Mouse (Mus musculus) stomach, embryonic 16.5 days (tissue): ENCODE measurements around the gene Kera. TPM values are rescaled to one million over a fixed set of nuclear protein-coding genes. Genes with fewer than 3 reads are reported as not detected.

Source experiments
- ATAC-seq: fragments of 200-750 bp; cut with Nextera tagmentation; 2 replicates; pipeline ENCODE4 v1.8.0; 2017; ENCODE audit warnings: moderate number of reproducible peaks, moderate TSS enrichment; ENCODE audit not compliant: insufficient read depth, low FRiP score
- H3K27ac ChIP-seq: fragments of 300-500 bp; sonication (generic); 2 replicates; pipeline ENCODE4 v1.5.1; 2014; ENCODE audit warnings: low read length
- H3K27me3 ChIP-seq: fragments of 300-500 bp; sonication (generic); 2 replicates; pipeline ENCODE4 v1.6.1; 2014; ENCODE audit warnings: low read length, control low read depth, mixed read lengths; ENCODE audit not compliant: control insufficient read depth, insufficient read depth
- H3K36me3 ChIP-seq: fragments of 300-500 bp; sonication (generic); 2 replicates; pipeline ENCODE4 v1.6.1; 2014; ENCODE audit warnings: low read length; ENCODE audit not compliant: control insufficient read depth, insufficient read depth
- H3K4me1 ChIP-seq: fragments of 300-500 bp; sonication (generic); 2 replicates; pipeline ENCODE4 v1.6.1; 2014; ENCODE audit warnings: low read length, control low read depth, mixed read lengths; ENCODE audit not compliant: control insufficient read depth, insufficient read depth
- H3K4me2 ChIP-seq: fragments of 300-500 bp; sonication (generic); 2 replicates; pipeline ENCODE4 v1.6.1; 2014; ENCODE audit warnings: low read depth, low read length, mixed read lengths
- H3K4me3 ChIP-seq: fragments of 300-500 bp; sonication (generic); replicated peaks from 2 replicates; pipeline ENCODE4 v1.5.1; 2014; ENCODE audit warnings: mild to moderate bottlenecking, low read length
- H3K9ac ChIP-seq: fragments of 300-500 bp; sonication (generic); 2 replicates; pipeline ENCODE4 v1.6.1; 2014; ENCODE audit warnings: low read length
- H3K9me3 ChIP-seq: fragments of 300-500 bp; sonication (generic); replicated peaks from 2 replicates; pipeline ENCODE4 v1.6.1; 2016; ENCODE audit warnings: low read length, control low read depth; ENCODE audit not compliant: control insufficient read depth
- WGBS: fragments of 180-500 bp; shearing (Covaris S2); extraction: QIAGEN DNeasy Blood & Tissue Kit; methylation state at CpG from one replicate; pipeline ENCODE4 v1.1.7; 2014; 5-methylcytosine and 5-hydroxymethylcytosine counted together
- polyA plus RNA-seq: library from polyadenylated mRNA; unstranded; fragments of >200 nt; fragmentation: Nextera tagmentation; extraction: Ambion mirVana; gene quantifications from 2 replicates; pipeline ENCODE4 v1.2.1, GENCODE M21; 2015

Gene Kera
- 1.4 and 1.8 TPM in 2 replicates for polyA plus RNA-seq

GRCm38 (mm10) chr10:97606579-97606978 is at the start of gene Kera:
Kera (plus strand) TSS chr10:97606879.
- H3K4me3 ChIP-seq: no peak within 1 kb of the TSS
- no peaks in the 10 kb centered on the region for H3K9me3 ChIP-seq
- 59% methylated on average over 2 of the region's 2 CpGs for WGBS
- H3K9ac ChIP-seq: no peak within 1 kb of the TSS
- no peak within 1 kb of the TSS for H3K27ac ChIP-seq
- ATAC-seq: no peak
- H3K27me3 ChIP-seq: no peaks in the 10 kb centered on the region
- no peaks in the 10 kb centered on the region for H3K36me3 ChIP-seq
- H3K4me1 ChIP-seq: no peaks in the 10 kb centered on the region
- no peak within 1 kb of the TSS for H3K4me2 ChIP-seq

- H3K9ac ChIP-seq: peak within 1 kb of the TSS; percentile 58
- ATAC-seq: peak; percentile 64; the same call in 1 of the 2 replicates
These were observed 41.5 kb upstream of the Kera start, which contains the start of gene Lum for GRCm38 (mm10) chr10:97564957-97565856. Lum (plus strand) TSS chr10:97565128.

GRCm38 (mm10) chr10:97567489-97568135 is 39.1 kb upstream of the Kera start:
- WGBS: 61% methylated on average over 8 of the region's 8 CpGs
- H3K4me3 ChIP-seq: peak overlapping the region; percentile 35
- peak overlapping the region; percentile 56; the same call in 1 of the 2 replicates for H3K9ac ChIP-seq
- H3K4me1 ChIP-seq: no peaks in the 10 kb centered on the region
- peak overlapping the region; percentile 76 for H3K27ac ChIP-seq
- peak overlapping the region; percentile 43 for H3K4me2 ChIP-seq
- H3K9me3 ChIP-seq: no peaks in the 10 kb centered on the region
- peaks cover 9% of the 10 kb centered on the region for H3K36me3 ChIP-seq
- ATAC-seq: no peak
- H3K27me3 ChIP-seq: no peaks in the 10 kb centered on the region

More at GRCm38 (mm10) chr10:97564957-97565856, 41.5 kb upstream of the Kera start, which contains the start of gene Lum:
- 40% methylated on average over 10 of the region's 10 CpGs for WGBS
- peaks cover 5% of the 10 kb centered on the region for H3K36me3 ChIP-seq
- no peaks in the 10 kb centered on the region for H3K27me3 ChIP-seq
- peak within 1 kb of the TSS; percentile 43 for H3K4me2 ChIP-seq
- no peaks in the 10 kb centered on the region for H3K4me1 ChIP-seq
- H3K27ac ChIP-seq: peak within 1 kb of the TSS; percentile 87
- H3K9me3 ChIP-seq: no peaks in the 10 kb centered on the region
- H3K4me3 ChIP-seq: peak within 1 kb of the TSS; percentile 35

GRCm38 (mm10) chr10:97582543-97583231 is 24.0 kb upstream of the Kera start:
- WGBS: 62% methylated on average over 4 of the region's 4 CpGs
- no peak overlapping the region for H3K4me3 ChIP-seq
- H3K36me3 ChIP-seq: no peaks in the 10 kb centered on the region
- H3K9me3 ChIP-seq: no peaks in the 10 kb centered on the region
- H3K4me2 ChIP-seq: no peak overlapping the region
- no peak for ATAC-seq
- H3K27me3 ChIP-seq: no peaks in the 10 kb centered on the region
- 0 out of 2 replicates have a peak, but pooled peaks cover 4% of the 10 kb centered on the region for H3K4me1 ChIP-seq
- no peak overlapping the region for H3K9ac ChIP-seq
- 0 out of 2 replicates have a peak overlapping the region, but pooled peaks have one; percentile 4 for H3K27ac ChIP-seq

- no peaks in the 10 kb centered on the region for H3K27me3 ChIP-seq
- no peaks in the 10 kb centered on the region for H3K36me3 ChIP-seq
- H3K4me3 ChIP-seq: no peak overlapping the region
- H3K4me1 ChIP-seq: 0 out of 2 replicates have a peak, but pooled peaks cover 6% of the 10 kb centered on the region
- ATAC-seq: no peak
- peak overlapping the region; percentile 29; the same call in 1 of the 2 replicates for H3K27ac ChIP-seq
- H3K9ac ChIP-seq: no peak overlapping the region
- no peaks in the 10 kb centered on the region for H3K9me3 ChIP-seq
- 18% methylated on average over 3 of the region's 3 CpGs for WGBS
- H3K4me2 ChIP-seq: no peak overlapping the region
These were observed 22.5 kb upstream of the Kera start for GRCm38 (mm10) chr10:97584176-97584575.

- Histone ChIP-seq H3K27me3 (no peaks in the 10 kb centered on the region), H3K4me1 (0 out of 2 replicates have a peak, but pooled peaks cover 13% of the 10 kb centered on the region), H3K36me3 (no peaks in the 10 kb centered on the region), H3K9me3 (no peaks in the 10 kb centered on the region), H3K4me3 (no peak overlapping the region), H3K4me2 (no peak overlapping the region), H3K27ac (no peak overlapping the region; the same call in 1 of the 2 replicates), H3K9ac (no peak overlapping the region)
- 39% methylated on average over 5 of the region's 5 CpGs for WGBS
- peak; percentile 30; the same call in 1 of the 2 replicates for ATAC-seq
These were observed 19.5 kb upstream of the Kera start for GRCm38 (mm10) chr10:97587159-97587558.

- Histone ChIP-seq H3K9ac (no peak overlapping the region), H3K27ac (peak overlapping the region; percentile 74), H3K36me3 (no peaks in the 10 kb centered on the region), H3K4me1 (0 out of 2 replicates have a peak, but pooled peaks cover 11% of the 10 kb centered on the region), H3K4me3 (no peak overlapping the region), H3K27me3 (no peaks in the 10 kb centered on the region), H3K9me3 (no peaks in the 10 kb centered on the region), H3K4me2 (no peak overlapping the region)
- peak; percentile 17; the same call in 1 of the 2 replicates for ATAC-seq
- WGBS: 65% methylated on average over 6 of the region's 6 CpGs
These were observed 17.1 kb upstream of the Kera start for GRCm38 (mm10) chr10:97589574-97589973.

GRCm38 (mm10) chr10:97591036-97591435 is 15.6 kb upstream of the Kera start:
- H3K27me3 ChIP-seq: no peaks in the 10 kb centered on the region
- H3K36me3 ChIP-seq: no peaks in the 10 kb centered on the region
- peak overlapping the region; percentile 43 for H3K27ac ChIP-seq
- no peak overlapping the region for H3K4me3 ChIP-seq
- WGBS: 22% methylated on average over 3 of the region's 3 CpGs
- H3K9me3 ChIP-seq: no peaks in the 10 kb centered on the region
- H3K4me1 ChIP-seq: 0 out of 2 replicates have a peak, but pooled peaks cover 11% of the 10 kb centered on the region
- H3K9ac ChIP-seq: no peak overlapping the region
- H3K4me2 ChIP-seq: no peak overlapping the region
- no peak for ATAC-seq
